Mouse (Mus musculus) embryo, embryonic 11.5 days (tissue): ENCODE data around the gene Dis3l.

Experiments used
- DNase-seq: peaks from one replicate; pipeline ENCODE4 v3.0.0-alpha.2; 2012; ENCODE audit warnings: low read depth, low spot score

The Dis3l gene

DNA sequence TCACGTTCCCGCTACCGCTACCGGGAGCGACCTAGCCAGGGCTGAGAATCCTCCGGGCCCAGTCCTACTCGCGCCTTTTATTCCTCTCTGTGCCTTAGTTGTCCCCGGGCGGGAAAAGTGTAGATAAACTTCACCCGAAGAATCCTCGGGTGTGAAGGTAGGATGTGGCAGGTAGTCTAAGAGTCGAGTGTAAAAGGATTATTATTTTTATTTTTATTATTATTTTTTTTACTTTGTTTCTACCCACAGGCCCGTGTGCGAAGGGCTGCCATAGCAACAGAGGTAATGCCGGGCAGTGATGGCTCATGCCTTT lies at the start of gene Dis3l:
Dis3l (minus strand) TSS at position 35 of the 313 bp plus-strand sequence.
- DNase-seq = no peak

DNA sequence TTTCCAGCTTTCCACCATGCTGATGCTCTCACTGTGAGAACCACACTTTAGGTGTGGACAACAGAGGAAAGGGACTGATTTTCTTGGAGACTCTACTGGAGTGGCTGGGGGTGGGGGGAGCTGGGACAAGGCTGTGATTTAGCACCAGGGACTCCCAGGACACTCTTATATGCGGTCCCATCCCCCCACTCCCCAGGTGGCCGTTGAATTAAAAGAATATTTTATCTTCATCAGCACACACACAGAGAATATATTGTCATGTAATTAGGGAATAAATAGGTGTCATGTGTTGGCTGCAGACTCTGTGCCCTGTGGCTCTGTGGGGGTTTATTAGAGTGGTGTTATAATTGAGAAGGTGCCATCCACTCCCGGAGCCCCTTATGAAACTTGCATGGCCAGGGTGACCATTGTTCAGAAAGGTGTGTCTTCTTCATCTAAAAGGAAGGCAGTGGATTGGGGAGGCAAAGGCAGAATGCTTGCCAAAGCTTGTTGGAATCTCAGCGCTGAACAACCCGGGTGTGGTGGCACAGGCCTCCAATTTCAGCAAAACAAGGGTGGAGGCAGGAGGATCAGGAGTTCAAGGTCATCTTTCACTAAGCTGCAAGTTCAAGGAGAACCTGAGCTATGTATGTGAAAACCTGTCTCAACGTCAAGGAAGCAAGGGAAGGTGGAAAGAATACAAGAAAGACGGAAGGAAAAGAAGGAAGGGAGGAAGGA lies 48.6 kb upstream of the Dis3l start:
- no peak for DNase-seq

DNA sequence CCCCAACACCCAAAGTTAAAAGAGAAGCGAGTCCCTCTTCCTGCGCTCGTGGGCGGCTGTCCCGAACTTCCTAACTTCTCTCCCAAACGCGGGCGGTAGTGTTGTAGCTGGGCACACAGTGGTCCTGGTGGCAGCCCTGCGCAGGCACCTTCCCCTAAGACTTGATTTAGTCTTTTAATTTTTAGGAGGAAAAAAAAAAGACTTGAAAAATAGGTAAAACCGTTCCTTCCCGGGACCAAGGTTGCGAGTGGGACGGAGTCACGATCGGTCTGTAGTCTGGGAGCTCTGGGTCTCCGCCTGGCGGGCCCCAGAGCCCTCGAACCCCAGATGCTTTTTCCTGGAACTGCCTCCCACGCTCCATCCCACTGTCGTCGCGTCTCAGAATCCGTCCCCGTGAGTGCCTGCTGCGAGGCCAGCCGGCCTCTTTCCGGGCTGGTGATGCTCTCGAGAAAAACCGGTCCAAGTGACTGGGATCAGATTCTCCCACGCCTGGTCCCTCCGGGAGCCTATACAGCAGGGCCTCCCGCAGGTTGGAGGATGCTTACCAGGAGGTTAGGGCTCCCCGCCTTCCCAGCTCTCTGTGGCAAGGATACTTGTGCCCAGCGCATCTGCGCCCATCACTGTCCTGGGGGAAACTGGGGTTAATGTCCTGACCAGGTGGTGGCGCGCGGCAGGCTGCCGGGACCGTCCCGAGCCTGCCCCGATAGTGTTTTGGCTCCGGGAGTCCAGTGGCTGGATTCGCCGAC lies 45.6 kb upstream of the Dis3l start:
- no peak for DNase-seq

DNA sequence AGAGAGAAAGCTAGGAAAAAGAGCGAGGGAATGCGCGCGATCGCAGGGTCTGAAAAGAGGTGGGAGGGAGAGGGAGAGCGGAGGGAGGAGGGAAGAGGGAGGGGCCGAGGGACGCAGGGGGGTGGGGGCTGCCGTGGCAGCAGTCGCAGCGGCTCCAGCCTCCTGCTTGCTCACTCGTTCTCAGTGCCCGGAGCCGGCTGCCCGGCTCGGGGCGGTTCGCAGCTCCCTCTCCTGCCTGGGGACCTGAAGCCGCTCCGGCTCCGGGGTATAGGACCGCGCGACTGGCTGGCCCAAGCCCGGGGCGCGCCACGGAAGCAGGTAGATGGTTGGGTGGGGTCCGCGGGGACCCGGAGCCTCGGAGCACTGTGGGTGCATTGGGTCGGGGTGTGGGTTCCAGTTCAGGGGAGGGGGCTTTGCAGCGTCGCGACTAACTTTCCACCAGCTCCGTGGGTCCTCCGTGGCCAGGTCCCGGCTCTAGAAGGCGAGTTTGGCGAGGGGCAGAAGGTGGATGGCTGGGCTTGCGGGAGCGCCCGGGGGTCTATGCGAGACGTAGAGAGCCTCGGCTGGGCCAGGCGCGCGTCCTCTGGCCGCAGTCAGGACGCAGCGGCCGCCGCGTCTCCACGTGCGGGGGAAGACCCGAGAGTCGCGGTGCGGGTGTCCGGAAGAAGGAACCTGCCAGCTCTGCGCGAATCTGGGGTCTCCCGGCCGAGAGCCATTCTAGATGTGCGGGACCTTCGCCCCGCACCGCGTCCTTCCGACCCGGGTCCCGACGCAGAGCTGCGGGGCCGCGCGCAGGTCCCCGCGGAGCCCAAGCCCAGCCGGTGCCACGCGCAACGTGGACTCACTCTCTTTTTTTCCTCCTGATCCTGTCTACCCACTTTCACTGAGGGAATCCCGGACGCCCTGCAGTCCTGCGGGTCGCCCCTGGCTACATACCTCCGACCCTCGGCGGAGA lies 44.7 kb upstream of the Dis3l start, which contains the start of gene Megf11:
Megf11 (plus strand) TSS at position 116 of the 955 bp plus-strand sequence.
- peak; percentile 42 for DNase-seq

DNA sequence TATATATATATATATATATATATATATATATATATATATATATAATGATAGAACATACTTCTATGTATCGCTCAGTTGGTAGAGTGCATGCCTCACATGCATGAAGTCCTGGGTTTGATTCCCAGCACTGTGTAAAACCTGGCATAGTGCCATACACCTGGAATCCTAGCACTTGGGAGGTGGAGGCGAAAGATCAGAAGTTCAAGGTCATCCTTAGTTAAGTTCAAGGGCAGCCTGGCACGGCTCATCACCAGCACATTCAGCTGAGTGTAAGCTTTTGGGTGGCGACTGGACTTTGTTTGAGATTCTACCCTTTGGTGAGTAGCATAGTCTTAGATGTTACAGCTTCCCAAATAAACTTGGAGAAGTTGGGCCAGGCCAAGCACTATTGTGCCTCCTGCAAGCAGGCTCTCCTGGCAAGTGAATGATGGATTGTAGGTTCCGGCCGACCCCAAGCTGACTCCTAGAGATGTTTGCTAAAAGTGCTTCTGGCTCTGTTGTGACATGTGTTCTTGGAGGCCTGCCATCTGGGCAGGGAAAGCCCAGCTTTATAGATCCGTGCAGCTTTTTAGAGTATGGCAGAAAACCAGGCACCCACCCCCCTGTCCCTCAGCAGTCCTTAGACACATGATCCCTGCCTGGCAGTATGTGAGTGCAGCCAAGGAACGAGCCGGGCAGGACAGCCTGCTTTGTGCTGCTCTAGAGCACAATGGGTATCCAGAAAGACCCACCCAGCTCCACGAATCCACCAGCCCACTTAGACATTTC lies 42.1 kb upstream of the Dis3l start:
- no peak for DNase-seq

DNA sequence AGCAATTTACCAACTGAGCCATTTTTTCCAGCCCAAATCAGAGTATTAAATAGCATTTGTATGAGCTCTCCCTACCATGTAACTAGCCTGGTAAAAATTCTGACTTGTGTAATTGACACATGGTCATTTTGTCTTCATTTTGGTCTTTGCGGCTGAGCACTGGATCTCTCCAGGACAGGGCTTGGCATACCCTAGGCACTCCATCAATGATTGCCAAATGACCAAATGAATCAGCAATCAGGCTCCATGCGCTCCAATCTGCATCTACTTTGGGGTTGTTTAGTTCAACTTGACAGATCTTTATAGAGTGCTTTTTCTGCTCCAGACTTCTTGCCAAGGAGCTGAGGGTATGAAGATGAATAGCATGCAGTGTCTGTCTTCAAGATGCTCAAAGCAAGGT lies 35.3 kb upstream of the Dis3l start:
- no peak for DNase-seq

DNA sequence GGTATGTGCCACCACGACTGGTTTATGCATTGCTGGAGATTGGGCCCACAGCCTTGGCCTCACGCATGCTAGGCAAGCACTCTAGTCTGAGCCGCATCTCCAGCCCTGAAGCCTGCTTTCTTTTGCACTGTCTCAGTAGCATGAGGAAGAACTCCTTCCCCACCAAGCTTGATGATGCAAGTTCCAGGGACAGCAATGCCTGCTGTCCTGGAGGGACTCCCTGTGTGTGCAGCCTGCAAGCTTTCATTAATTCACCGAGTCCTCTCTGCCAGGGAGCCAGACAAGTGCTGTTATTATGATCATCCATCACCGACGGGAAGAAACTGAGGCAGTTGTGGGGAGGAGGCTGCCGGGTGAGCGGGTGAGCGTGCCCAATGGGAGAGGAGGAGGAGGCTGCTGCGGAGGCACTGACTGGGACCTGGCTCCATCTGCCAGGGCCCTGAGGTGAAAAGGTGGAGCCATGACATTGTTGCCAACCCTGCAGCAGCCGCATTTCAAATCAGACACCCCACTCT lies 30.3 kb upstream of the Dis3l start:
- DNase-seq = no peak

DNA sequence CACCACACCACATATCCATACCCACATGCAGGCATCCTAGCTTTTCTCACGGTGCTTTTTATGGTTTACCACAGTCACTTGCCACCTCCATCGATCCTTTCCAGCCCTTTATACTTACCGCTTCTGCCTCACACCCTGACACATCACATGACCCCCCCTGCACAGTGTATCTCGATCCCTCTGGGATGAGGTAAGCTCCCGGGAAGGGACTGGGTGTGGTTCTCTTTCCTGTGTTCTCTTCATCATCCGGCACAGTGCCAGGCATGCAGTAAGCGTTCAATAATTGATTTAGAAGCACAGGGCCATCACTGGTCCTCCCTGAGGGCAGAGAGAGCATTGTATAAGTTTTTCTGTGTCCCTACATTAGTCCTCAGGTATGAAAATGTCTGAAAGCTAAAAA lies 28.8 kb upstream of the Dis3l start:
- DNase-seq = no peak

DNA sequence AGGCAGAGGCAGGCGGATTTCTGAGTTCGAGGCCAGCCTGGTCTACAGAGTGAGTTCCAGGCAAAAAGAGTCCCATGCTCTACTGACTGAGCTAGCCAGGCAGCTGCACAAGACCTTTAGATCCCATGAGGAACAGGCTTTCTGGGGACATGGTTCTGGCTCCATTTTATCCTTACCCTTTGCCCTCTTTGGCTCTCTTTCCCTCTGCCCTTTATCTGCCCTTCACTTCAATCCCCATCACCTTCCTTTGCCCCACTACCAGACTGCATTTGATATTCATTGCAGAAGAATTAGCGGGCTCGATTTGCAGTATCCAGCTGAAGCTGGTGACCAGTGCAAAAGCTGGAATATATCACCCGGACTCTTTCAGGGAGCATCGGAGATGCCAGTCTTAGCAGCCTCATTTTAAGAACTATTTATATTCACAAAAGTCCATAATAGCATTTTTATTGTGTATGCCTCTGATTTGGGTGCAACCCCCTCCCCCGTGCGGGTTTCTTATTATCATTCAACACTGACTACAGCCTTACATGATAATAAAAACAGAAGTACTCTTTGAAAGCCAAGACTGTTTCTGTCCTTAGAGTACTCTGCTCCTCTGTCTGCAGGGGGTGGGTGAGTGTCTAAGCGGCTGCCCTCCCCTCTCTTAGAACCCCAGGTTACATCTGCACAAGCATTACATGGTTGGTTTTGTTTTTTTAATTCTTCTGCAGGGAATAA lies 20.3 kb upstream of the Dis3l start:
- DNase-seq = no peak

DNA sequence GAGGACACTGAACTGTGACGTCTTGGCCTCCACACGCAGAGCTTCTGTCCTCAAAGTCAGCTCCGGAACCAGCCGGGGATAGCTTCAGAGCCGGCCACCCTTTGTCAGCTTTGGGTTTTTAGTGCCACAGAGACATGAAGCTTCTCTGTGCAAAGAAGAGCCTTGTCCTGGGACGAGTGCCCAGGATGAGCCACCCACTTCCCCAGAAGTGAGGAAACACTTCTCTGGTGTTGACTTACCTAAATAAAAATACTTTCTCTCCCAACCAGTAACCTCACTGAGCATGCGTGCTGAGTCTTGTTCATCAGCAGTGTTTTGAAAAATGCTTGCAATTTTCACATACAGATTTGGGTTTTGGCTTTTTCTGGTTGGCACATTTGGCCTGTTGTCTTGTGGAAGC lies 14.5 kb upstream of the Dis3l start:
- no peak for DNase-seq

DNA sequence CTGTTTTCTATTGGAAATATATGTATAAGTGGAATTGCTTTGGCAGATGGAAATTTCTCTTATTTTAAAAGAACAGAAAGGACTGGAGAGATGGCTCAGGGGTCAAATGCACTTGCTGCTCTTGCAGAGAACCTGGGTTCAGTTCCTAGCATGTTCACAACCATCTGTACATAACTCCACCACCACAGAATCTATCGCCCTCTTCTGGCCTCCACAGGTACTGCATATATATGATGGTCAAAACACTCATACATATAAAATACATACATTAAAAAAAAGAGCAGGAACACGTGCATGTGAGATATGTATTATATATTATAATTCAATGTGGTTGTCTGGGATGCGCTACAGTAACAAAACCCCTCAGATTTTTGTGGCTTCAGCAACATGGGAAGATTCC lies 10.1 kb upstream of the Dis3l start:
- DNase-seq = no peak

DNA sequence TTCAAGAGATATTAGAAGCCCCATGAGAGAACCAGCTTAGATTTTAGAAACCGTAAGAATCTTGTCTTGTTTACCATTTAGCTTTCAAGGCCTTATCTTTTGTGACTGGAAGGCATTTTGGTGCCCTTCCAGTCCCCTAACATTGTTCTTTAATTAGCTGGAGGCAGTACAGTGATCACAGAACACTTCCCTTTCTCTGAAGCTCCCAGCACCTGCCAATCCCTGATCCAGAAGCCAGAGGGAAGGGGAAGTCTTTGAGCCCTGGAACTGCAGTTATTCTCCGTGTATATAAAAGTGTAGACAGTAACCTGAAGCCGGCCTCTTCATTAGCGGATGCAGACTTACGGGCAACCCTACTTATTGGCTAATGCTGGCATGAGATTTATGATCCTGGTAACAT lies 8.4 kb upstream of the Dis3l start:
- no peak for DNase-seq

DNA sequence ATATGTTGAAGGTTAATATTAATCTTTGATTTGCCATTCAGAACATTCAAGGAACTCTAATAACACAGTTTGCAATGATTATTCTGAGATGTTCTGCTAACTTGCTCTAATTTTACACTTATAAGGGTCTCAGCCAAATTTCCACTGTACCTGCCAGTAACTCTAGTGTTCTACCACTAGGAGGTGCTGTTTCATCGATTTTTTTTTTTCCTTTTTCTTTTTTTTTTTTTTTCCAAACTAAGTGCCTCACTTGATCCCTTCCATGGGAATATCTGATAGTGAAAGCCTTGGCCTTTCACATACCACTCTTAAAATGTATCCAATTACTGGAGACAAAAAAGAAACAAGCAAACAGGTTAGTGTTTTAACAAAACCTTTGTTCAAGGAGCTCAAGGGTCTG lies 6.3 kb upstream of the Dis3l start:
- DNase-seq = no peak

DNA sequence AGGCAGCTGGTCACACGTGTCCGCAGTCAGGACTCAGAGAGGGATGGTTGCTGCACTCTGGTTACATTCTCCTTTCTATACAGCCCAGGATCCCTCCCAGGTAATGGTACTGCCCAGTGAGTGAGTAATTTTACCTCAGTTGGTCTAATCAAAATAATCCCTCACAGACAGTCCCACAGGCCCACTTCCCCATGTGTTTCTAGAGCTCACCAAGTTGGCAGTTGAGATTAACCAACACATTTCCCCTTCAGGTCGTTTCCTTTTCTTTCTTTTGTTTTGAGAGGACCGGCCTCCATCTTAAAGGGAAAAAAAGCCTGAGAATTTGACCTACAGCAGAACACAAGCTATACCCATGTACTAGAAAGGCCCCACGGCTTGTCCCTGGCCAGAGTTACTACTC lies 4.8 kb upstream of the Dis3l start:
- no peak for DNase-seq

DNA sequence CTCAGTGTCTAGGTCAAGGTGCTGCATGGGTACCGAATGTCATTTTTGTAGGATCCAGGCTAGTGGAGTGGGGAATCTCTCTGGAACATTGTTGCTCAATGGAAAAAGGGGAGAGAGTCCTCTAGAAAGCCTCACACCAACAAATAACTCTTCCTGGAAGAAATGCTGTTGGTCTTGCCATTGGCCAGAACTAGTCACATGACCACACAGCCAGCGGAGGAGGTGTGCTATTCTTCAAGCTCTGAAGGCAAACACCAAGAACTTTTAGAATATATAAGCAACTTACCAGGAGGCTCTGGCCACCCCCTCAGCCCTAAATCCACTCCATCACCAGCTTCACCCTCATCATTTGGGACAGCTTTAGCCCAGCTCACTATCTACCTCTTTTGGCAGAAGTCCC lies 2.6 kb upstream of the Dis3l start:
- DNase-seq = no peak

DNA sequence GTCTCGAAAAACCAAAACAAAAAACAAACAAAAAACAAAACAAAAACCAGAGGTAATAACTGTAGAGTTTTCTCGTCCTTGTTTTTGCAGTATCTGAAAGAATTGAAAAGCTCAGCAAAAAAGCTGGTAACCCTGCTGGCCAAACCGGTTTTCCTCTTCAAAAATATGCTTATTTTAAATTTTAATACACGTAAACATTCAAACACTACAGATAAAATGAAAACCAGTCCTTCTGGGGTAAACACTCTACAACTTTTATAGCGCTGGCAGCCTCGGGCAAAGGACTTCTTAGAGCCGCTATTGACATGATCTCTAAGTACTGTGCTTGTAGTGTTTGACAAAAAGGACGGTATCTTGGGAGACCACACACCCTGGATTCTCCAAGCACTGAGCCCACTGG lies 583 bp upstream of the Dis3l start:
- DNase-seq = no peak

DNA sequence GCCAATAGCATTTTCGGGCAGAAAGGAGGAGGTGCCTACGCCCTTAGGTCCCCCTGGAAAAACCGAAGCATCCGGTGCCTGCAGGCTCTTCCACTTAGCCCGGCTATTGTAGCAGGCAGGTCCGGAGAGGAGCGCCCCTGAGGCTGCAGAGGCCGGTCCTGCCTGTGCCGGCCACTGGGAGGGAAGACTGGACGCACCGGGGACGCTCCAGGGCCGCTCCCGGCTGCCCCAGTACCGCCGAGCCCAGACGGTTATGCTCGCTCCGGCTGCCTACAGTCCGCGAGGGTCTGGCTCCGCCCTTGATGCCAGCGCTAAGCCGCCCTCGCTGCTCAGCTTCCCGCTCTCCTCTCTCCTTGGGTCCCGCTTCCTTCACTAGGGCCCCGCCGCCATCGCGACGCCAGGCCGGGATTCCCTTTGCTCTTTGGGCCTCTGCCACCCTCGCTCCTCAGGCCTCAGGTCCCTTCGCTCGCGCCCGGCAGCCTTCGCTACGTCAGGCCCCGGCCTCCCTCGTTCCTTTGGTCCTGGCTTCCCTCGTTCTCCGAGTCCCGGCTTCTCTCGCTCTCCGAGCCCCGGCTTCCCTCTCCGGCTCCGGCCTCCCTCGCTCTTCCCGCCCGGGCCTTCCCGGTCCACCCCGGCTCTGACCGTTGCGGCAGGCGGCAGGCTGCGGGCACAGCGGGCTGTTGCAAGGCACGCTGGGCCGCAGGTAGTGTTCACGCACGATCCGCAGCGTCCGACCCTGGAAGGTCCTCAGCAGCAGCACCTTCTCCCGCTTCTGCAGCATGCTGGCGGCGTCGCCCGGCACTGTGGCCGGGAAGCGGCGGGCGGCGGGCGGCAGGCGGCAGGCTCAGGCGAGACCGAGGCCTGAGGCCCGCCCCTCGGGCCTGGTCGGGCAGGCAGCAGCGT lies 486 bp downstream of the Dis3l start:
- DNase-seq = peak; percentile 62

DNA sequence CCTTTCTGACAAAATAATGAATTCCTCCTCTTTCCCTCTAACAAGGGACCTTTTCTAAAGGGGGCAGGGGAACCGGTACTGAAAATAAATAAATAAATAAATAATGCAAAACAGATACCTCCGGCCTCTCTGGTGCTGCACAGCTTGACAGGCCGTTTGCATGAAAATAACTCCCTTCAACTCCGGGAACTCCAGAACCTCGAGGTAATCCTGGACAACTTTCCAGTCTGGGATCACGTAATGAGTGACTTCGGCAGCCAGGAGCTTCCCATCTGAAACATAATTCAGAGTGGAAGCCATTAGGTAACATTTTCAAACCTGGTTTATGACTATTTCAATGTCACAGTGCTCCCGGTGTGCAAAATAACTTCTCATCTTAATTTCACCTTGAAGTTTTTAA lies 1.7 kb downstream of the Dis3l start:
- DNase-seq = no peak

DNA sequence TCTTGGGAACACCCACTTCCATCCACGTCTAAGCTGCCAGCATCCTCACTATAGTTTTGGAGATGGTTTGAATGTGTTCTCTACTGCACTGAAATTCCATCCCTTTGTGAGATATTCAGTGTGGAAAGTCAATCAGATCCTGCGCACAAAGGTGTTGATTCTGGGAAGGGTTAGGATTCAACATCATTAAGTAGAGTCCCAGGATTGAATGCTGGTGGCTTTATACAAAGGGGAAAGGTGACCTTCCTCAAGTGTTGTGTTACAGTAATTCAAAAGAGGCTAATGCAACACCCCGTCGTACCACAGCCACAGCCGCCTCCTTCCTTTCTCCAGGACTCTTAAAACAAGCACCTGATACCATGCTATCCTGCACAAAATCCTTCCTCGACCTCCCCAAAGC lies 5.3 kb downstream of the Dis3l start:
- DNase-seq = no peak

DNA sequence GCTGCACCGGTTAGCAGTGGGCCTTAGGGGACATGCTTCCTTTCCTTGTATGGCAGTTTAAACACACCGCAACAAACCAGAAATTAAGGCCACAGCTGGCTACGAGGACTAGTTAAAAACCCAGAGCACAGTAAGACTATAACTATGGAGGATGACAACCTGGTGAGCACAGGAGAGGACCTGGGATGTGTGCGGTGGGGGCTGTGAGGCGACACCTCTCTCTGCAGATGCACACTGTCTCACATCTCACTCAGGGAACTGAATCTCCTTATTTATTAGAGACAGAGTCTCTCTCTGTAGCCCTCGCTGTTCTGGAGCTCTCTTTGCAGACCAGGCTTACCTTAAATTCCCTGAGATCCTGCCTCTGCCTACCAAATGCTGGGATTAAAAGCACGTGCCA lies 17.1 kb downstream of the Dis3l start:
- DNase-seq = no peak
